Mouse (Mus musculus): Measurements from ENCODE around the gene Stfa1. TPM values are rescaled to one million over a fixed set of nuclear protein-coding genes. Genes with fewer than 3 reads are reported as not detected.
"Not testable (repeated sequence)": the region's sequence is repeated elsewhere in the genome, so short reads cannot be mapped to it uniquely, and the experiment has no call there.

The Stfa1 gene
- polyA plus RNA-seq (2012; ENCODE audit: insufficient read depth, low replicate concordance): not detected in 2 replicates

DNA sequence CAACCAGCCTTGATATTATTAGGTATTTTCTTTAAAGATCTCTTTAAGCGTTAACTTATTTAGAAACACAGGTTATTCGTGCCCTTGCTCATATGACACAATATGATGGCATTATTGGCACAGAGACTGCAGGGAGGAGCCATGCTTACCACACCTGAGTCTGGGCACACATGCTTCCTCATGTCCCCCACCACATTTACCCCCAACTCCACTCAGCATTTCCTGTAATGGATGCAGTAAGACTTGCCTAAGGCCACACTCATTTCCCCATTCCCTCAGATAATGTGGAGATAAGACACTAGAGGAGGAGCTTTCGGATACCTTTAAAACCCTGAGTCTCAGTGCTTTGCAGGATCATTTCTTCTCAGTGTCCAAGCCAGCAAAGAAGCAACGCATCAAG is at the start of gene Stfa1:
Stfa1 (plus strand) TSS at position 156 of the 400 bp plus-strand sequence.
- H3K4me3 ChIP-seq (replicated peaks); H3K9me3 ChIP-seq; H3K36me3 ChIP-seq (replicated peaks; ENCODE audit: low read length); H3K27me3 ChIP-seq (replicated peaks); H3K4me1 ChIP-seq: not testable (repeated sequence)

DNA sequence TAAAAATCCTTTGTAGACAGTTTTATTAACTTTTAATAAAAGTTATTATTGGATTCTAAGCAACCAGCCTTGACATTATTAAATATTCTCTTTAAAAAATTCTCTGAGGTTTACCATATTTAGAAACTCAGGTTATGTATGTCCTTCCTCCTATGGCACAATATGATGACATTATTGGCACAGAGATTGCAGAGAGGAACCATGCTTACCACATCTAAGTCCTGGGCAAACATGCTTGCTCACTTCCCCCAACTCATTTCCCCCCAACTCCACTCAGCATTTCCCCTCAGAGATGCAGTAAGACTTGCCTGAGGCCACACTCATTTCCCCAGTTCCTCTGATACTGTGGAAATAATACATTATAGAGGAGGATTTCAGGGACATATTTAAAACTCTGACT is 16.2 kb upstream of the Stfa1 start:
- not testable (repeated sequence) for H3K4me1 ChIP-seq; H3K4me3 ChIP-seq (replicated peaks); H3K27me3 ChIP-seq (replicated peaks); H3K9me3 ChIP-seq; H3K36me3 ChIP-seq (replicated peaks; ENCODE audit: low read length)

DNA sequence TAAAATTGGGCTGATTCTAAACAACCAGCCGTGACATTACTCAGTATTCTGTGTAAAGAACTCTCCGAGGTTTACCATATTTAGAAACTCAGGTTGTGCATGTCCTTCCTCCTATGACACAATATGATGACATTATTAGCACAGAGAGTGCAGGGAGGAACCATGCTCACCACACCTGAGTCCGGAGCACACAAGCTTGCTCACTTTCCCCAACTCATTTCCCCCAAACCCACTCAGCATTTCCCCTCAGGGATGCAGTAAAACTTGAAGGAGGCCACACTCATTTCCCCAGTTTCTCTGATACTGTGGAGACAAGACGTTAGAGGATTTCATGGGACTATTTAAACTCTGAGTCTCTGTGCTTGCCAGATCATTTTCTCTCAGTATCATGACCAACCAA is 12.4 kb downstream of the Stfa1 start:
- H3K36me3 ChIP-seq (replicated peaks; ENCODE audit: low read length): no peaks in the 10 kb centered on the region
- no peak overlapping the region for H3K4me3 ChIP-seq (replicated peaks)
- H3K4me1 ChIP-seq: no peaks in the 10 kb centered on the region
- H3K27me3 ChIP-seq (replicated peaks): no peaks in the 10 kb centered on the region
- H3K9me3 ChIP-seq: no peaks in the 10 kb centered on the region
- no peak for TF ChIP-seq GATA1 (IDR thresholded peaks at IDR 0.05; ENCODE audit: borderline replicate concordance, low read length)
- TF ChIP-seq FLI1 (IDR thresholded peaks at IDR 0.05; ENCODE audit: low read length): no peak

DNA sequence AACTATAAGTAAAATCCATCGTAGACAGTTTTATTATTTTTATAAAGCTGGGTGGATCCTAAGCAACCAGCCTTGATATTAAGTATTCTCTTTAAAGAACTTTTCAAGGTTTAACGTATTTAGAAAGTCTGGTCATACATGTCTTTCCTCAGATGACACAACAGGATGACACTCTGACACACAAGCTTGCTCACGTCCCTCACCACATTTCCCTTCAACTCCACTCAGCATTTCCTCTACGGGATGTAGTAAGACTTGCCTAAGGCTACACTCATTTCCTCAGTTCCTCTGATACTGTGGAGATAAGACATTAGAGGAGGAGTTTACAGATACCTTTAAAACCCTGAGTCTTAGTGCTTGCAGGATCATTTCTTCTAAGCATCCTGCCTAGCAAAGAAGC is 30.9 kb downstream of the Stfa1 start:
- no peaks in the 10 kb centered on the region for H3K4me1 ChIP-seq
- H3K9me3 ChIP-seq: no peaks in the 10 kb centered on the region
- H3K36me3 ChIP-seq (replicated peaks; ENCODE audit: low read length): no peaks in the 10 kb centered on the region
- H3K27me3 ChIP-seq (replicated peaks): no peaks in the 10 kb centered on the region
- TF ChIP-seq GATA1 (IDR thresholded peaks at IDR 0.05; ENCODE audit: borderline replicate concordance, low read length) (no peak), FLI1 (IDR thresholded peaks at IDR 0.05; ENCODE audit: low read length) (no peak)
- no peak overlapping the region for H3K4me3 ChIP-seq (replicated peaks)

DNA sequence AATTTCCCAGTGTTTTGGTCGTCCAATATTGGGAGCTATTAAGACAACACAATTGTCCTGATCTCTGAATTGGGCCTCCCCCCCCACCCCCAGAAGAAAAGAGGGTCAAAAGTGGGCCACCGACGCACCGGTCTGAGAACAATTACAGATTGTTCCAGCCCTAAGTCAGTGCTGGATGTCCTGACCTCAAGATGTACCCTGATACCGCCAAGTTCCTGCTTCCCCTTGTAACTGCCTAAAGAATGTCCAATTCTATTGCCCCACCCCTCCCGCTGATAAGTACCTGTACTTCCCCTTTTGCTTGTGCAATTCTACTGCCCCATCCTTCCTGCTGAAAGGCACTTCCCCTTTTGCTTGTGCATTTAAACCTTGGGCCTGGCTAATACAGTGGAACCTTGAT is 39.4 kb downstream of the Stfa1 start:
- H3K27me3 ChIP-seq (replicated peaks); H3K4me3 ChIP-seq (replicated peaks); H3K4me1 ChIP-seq; H3K9me3 ChIP-seq; H3K36me3 ChIP-seq (replicated peaks; ENCODE audit: low read length): not testable (repeated sequence)

DNA sequence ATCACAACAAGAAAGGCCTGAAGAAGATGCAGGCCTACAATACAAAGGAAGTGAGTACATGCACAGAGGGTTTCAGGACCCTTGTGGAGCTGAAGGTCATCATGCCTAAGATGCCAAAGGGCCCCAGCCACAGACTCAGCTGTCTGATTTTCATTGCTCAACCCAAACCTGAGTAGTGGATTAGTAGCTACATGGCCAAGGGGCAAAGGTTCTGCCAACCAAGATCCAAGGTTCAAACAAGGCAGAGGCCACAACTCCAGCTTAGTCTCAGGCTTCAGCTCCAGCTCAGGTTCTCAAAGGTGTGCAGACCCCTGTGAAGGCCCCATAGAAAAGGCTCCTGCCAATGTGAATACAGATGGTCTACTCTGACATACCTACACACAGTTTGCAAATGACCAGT is 42.5 kb downstream of the Stfa1 start:
- H3K27me3 ChIP-seq (replicated peaks): no peaks in the 10 kb centered on the region
- no peaks in the 10 kb centered on the region for H3K4me1 ChIP-seq
- H3K36me3 ChIP-seq (replicated peaks; ENCODE audit: low read length): no peaks in the 10 kb centered on the region
- H3K9me3 ChIP-seq: no peaks in the 10 kb centered on the region
- TF ChIP-seq FLI1 (IDR thresholded peaks at IDR 0.05; ENCODE audit: low read length) (no peak), GATA1 (IDR thresholded peaks at IDR 0.05; ENCODE audit: borderline replicate concordance, low read length) (no peak)
- no peak overlapping the region for H3K4me3 ChIP-seq (replicated peaks)

DNA sequence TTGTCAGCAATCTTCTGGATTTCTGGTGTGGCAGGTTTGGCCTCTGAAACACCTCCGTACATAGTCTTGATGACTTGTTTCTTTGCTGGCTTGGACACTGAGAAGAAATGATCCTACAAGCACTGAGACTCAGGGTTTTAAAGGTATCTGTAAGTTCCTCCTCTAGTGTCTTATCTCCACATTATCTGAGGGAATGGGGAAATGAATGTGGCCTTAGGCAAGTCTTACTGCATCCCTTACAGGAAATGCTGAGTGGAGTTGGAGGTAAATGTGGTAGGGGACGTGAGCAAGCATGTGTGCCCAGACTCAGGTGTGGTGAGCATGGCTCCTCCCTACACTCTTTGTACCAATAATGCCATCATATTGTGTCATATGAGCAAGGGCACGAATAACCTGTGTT is 57.5 kb downstream of the Stfa1 start, which contains the start of gene BC117090:
BC117090 (minus strand) TSS at position 101 of the 400 bp plus-strand sequence.
- TF ChIP-seq GATA1 (IDR thresholded peaks at IDR 0.05; ENCODE audit: borderline replicate concordance, low read length): no peak
- no peak for TF ChIP-seq FLI1 (IDR thresholded peaks at IDR 0.05; ENCODE audit: low read length)
- Histone ChIP-seq H3K4me3 (replicated peaks) (no peak within 1 kb of the TSS), H3K9me3 (no peaks in the 10 kb centered on the region), H3K36me3 (replicated peaks; ENCODE audit: low read length) (no peaks in the 10 kb centered on the region), H3K27me3 (replicated peaks) (no peaks in the 10 kb centered on the region), H3K4me1 (no peaks in the 10 kb centered on the region)

Other genes starting within 250 kb of the Stfa1 start
- 0.61 and 0.82 TPM in 2 replicates for gene Wdr5b, start 235.8 kb upstream of the Stfa1 start, polyA plus RNA-seq (2012; ENCODE audit: insufficient read depth, low replicate concordance)
- 3.7 and 230 TPM in 2 replicates for gene Fam162a, start 205.4 kb upstream of the Stfa1 start, polyA plus RNA-seq (2012; ENCODE audit: insufficient read depth, low replicate concordance)
- gene Ccdc58, start 205.3 kb upstream of the Stfa1 start, polyA plus RNA-seq (2012; ENCODE audit: insufficient read depth, low replicate concordance): 2.3 and 7.6 TPM in 2 replicates
- not detected in 2 replicates for gene Csta1, start 145.7 kb upstream of the Stfa1 start, polyA plus RNA-seq (2012; ENCODE audit: insufficient read depth, low replicate concordance)
- 1.6 TPM in 1 of 2 replicates, not detected in the other for gene Stfa2l1, start 120.1 kb upstream of the Stfa1 start, polyA plus RNA-seq (2012; ENCODE audit: insufficient read depth, low replicate concordance)
- gene Gm5483, start 92.7 kb upstream of the Stfa1 start, polyA plus RNA-seq (2012; ENCODE audit: insufficient read depth, low replicate concordance): 2.0 TPM in 1 of 2 replicates, not detected in the other
- gene Gm5416, start 66.5 kb upstream of the Stfa1 start, polyA plus RNA-seq (2012; ENCODE audit: insufficient read depth, low replicate concordance): not detected in 2 replicates
- gene 2010005H15Rik, start 55.5 kb upstream of the Stfa1 start, polyA plus RNA-seq (2012; ENCODE audit: insufficient read depth, low replicate concordance): not detected in 2 replicates
- not detected in 2 replicates for gene BC117090, start 57.4 kb downstream of the Stfa1 start, polyA plus RNA-seq (2012; ENCODE audit: insufficient read depth, low replicate concordance)
- gene BC100530, start 90.8 kb downstream of the Stfa1 start, polyA plus RNA-seq (2012; ENCODE audit: insufficient read depth, low replicate concordance): 3.2 TPM in 1 of 2 replicates, not detected in the other
- 0.78 TPM in 1 of 2 replicates, not detected in the other for gene Stfa2, start 131.5 kb downstream of the Stfa1 start, polyA plus RNA-seq (2012; ENCODE audit: insufficient read depth, low replicate concordance)
- gene Stfa3, start 178.4 kb downstream of the Stfa1 start, polyA plus RNA-seq (2012; ENCODE audit: insufficient read depth, low replicate concordance): not detected in 2 replicates

Data from megakaryocyte, embryonic 14.5 days (primary cell).